Mouse (Mus musculus) stomach, embryonic 16.5 days (tissue): ENCODE results near the gene Barx2. TPM values are rescaled to one million over a fixed set of nuclear protein-coding genes. Genes with fewer than 3 reads are reported as not detected.
A peak's percentile ranks its signal among the peaks of the same experiment; 100 is the strongest.

Source experiments
- ATAC-seq: fragments of 200-750 bp; cut with Nextera tagmentation; 2 replicates; pipeline ENCODE4 v1.8.0; 2017; ENCODE audit warnings: moderate number of reproducible peaks, moderate TSS enrichment; ENCODE audit not compliant: insufficient read depth, low FRiP score
- H3K27ac ChIP-seq: fragments of 300-500 bp; sonication (generic); 2 replicates; pipeline ENCODE4 v1.5.1; 2014; ENCODE audit warnings: low read length
- H3K27me3 ChIP-seq: fragments of 300-500 bp; sonication (generic); 2 replicates; pipeline ENCODE4 v1.6.1; 2014; ENCODE audit warnings: low read length, control low read depth, mixed read lengths; ENCODE audit not compliant: control insufficient read depth, insufficient read depth
- H3K36me3 ChIP-seq: fragments of 300-500 bp; sonication (generic); 2 replicates; pipeline ENCODE4 v1.6.1; 2014; ENCODE audit warnings: low read length; ENCODE audit not compliant: control insufficient read depth, insufficient read depth
- H3K4me1 ChIP-seq: fragments of 300-500 bp; sonication (generic); 2 replicates; pipeline ENCODE4 v1.6.1; 2014; ENCODE audit warnings: low read length, control low read depth, mixed read lengths; ENCODE audit not compliant: control insufficient read depth, insufficient read depth
- H3K4me2 ChIP-seq: fragments of 300-500 bp; sonication (generic); 2 replicates; pipeline ENCODE4 v1.6.1; 2014; ENCODE audit warnings: low read depth, low read length, mixed read lengths
- H3K4me3 ChIP-seq: fragments of 300-500 bp; sonication (generic); replicated peaks from 2 replicates; pipeline ENCODE4 v1.5.1; 2014; ENCODE audit warnings: mild to moderate bottlenecking, low read length
- H3K9ac ChIP-seq: fragments of 300-500 bp; sonication (generic); 2 replicates; pipeline ENCODE4 v1.6.1; 2014; ENCODE audit warnings: low read length
- H3K9me3 ChIP-seq: fragments of 300-500 bp; sonication (generic); replicated peaks from 2 replicates; pipeline ENCODE4 v1.6.1; 2016; ENCODE audit warnings: low read length, control low read depth; ENCODE audit not compliant: control insufficient read depth
- WGBS: fragments of 180-500 bp; shearing (Covaris S2); extraction: QIAGEN DNeasy Blood & Tissue Kit; methylation state at CpG from one replicate; pipeline ENCODE4 v1.1.7; 2014; 5-methylcytosine and 5-hydroxymethylcytosine counted together
- polyA plus RNA-seq: library from polyadenylated mRNA; unstranded; fragments of >200 nt; fragmentation: Nextera tagmentation; extraction: Ambion mirVana; gene quantifications from 2 replicates; pipeline ENCODE4 v1.2.1, GENCODE M21; 2015

Gene Barx2
- polyA plus RNA-seq, 1 experiment from 2014 or later, result 1.4 TPM

DNA sequence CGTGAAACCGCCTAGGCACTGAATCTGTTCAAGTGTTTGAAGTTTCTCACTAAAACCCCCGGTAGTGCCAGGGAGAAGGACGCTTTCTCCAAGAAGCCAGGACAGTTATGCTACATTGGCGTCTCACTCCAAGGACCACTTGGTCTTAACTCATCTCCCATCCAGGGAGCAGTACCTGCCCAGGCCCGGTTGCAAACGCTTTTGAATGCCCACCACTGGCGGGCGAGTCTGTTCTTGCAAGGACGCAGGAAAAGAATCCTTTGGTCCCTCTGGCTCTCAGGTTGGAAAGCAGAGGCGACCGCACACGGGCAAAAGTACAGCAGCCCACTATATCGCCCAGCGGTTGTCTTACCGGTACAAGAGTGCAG lies 725 bp downstream of the Barx2 start:
- 5% methylated on average over 16 of the region's 16 CpGs for WGBS
- ATAC-seq, result no peak

DNA sequence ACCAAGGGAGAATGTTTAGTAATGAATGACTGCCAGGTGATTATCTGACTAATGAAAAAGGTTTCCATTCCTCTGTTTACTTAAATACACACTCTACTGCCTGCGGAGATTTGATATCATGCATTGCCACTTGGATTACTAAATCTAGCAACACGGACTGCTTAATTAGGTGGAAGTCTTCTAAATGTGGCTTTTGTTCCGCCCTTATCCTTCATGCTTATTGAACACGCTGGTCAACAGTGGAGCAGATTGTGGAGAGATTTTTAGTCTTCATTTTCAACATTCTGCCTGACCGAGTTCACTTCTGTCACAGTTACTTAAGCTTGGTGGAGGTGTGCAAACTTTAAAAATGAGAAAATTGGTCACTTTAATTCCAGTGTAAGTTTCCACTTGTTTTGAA lies 3.0 kb downstream of the Barx2 start:
- no peaks in the 10 kb centered on the region for H3K36me3 ChIP-seq
- H3K9ac ChIP-seq, result no peak overlapping the region
- ATAC-seq, result no peak
- H3K4me2 ChIP-seq, result no peak overlapping the region
- no peak overlapping the region for H3K4me3 ChIP-seq
- no peaks in the 10 kb centered on the region for H3K9me3 ChIP-seq
- WGBS, result 53% methylated on average over 5 of the region's 5 CpGs
- no peak overlapping the region for H3K27ac ChIP-seq
- peaks cover 8% of the 10 kb centered on the region; the same call in 1 of the 2 replicates for H3K4me1 ChIP-seq
- H3K27me3 ChIP-seq, result peaks cover 47% of the 10 kb centered on the region

More for the DNA sequence above, 725 bp downstream of the Barx2 start:
- Histone ChIP-seq H3K4me1 (peaks cover 8% of the 10 kb centered on the region; the same call in 1 of the 2 replicates), H3K36me3 (no peaks in the 10 kb centered on the region), H3K4me2 (peak overlapping the region; percentile 90), H3K9me3 (no peaks in the 10 kb centered on the region), H3K9ac (peak overlapping the region; percentile 64), H3K27ac (peak overlapping the region; percentile 5; the same call in 1 of the 2 replicates), H3K27me3 (peaks cover 64% of the 10 kb centered on the region), H3K4me3 (peak overlapping the region; percentile 59)

DNA sequence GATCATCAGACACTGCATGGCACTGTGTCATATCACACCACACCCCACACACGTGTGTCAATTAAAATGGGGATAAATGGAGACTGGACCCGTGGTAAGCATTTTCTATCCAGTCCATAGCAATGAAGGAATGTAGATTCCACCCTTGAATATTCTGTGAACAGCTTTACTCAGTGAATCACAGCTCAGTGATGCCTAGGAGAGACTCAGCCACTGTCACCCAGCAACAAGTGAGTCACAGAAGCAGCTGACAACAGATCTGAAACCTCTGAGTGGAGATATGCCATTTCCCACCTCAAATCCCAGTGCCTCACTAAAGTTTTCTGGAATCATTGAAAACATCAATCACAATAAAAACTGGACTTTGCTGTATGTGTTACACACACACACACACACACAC lies 11.5 kb downstream of the Barx2 start:
- no peak overlapping the region for H3K4me2 ChIP-seq
- no peak for ATAC-seq
- WGBS, result 72% methylated on average over 2 of the region's 2 CpGs

DNA sequence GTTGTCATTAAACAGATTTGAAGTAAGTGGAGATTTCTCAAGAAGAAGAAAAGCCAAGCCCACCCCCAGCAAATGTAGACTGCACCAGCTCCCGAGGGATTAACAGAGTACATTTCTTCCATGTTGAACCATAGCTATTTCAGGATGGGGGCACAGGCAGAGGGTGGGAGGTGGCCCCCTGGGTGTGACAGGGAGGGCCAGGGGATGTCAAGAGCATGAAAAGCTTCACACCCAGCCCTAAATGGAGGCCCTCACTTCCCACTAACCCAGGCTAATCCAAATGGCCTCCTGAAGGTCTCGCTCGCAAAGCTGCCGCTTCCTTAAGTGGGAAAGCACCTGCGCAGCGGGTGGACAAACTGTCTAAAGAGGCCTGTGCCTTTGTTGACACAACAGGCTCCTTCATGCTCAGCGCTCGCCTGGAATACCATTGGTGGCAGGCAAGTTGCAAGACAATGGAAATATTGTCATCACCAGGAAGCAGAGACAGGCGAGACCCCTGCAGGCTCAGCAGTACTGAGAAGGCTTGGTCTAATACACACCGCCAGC lies 18.4 kb downstream of the Barx2 start:
- no peaks in the 10 kb centered on the region for H3K27me3 ChIP-seq
- H3K4me2 ChIP-seq, result no peak overlapping the region
- no peaks in the 10 kb centered on the region for H3K4me1 ChIP-seq
- ATAC-seq, result no peak
- H3K36me3 ChIP-seq, result no peaks in the 10 kb centered on the region
- H3K27ac ChIP-seq, result no peak overlapping the region
- 53% methylated on average over 10 of the region's 10 CpGs for WGBS
- H3K4me3 ChIP-seq, result no peak overlapping the region
- no peak overlapping the region for H3K9ac ChIP-seq
- H3K9me3 ChIP-seq, result no peaks in the 10 kb centered on the region

More for the DNA sequence above, 11.5 kb downstream of the Barx2 start:
- Histone ChIP-seq H3K9ac (no peak overlapping the region), H3K4me1 (no peaks in the 10 kb centered on the region), H3K36me3 (no peaks in the 10 kb centered on the region), H3K27me3 (no peaks in the 10 kb centered on the region), H3K9me3 (no peaks in the 10 kb centered on the region), H3K4me3 (no peak overlapping the region), H3K27ac (no peak overlapping the region)

DNA sequence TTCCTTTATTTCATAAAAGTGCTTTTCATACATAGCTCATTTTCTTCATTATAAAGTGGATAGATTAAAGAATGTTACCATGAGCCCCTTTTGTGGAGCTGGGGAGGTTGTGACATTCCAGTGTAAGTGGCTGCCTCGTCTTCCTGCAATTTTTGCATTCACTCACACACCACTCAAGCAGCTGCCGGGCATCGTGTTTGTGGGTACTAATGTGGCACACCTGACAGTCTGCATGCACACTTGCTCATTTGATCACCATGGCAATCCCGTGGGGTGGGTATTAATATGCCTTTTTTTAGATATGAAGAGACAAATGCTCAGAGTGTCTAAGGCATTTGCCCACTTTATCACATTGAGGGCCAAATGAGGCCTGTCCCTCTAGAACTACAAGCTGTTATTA lies 24.9 kb downstream of the Barx2 start:
- Histone ChIP-seq H3K27ac (no peak overlapping the region), H3K4me3 (no peak overlapping the region), H3K4me2 (no peak overlapping the region), H3K9ac (no peak overlapping the region), H3K27me3 (no peaks in the 10 kb centered on the region), H3K36me3 (no peaks in the 10 kb centered on the region), H3K9me3 (no peaks in the 10 kb centered on the region), H3K4me1 (no peaks in the 10 kb centered on the region)
- WGBS, result 79% methylated on average over 4 of the region's 4 CpGs
- ATAC-seq, result no peak

DNA sequence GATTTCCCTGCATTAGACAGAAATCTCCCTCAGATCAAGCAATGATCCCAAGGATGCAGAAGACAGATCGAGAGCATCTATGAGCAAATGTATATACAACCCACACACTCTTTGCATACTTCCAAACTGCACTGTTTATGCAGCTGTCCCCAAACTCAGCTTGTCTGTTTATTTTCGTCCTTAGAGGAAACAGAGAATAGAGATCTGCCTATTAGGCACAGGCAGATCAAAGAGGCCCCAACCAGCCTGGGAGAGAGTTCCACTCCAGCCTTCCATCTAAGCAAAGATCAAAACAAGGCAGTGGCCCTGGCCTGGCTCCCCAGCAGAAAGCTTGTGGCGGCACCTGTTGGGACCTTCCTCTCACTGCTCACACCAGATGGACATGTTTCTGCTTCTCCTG lies 27.0 kb downstream of the Barx2 start:
- 32% methylated on average over 3 of the region's 3 CpGs for WGBS
- Histone ChIP-seq H3K4me3 (no peak overlapping the region), H3K27ac (no peak overlapping the region), H3K9me3 (no peaks in the 10 kb centered on the region), H3K27me3 (no peaks in the 10 kb centered on the region), H3K4me2 (no peak overlapping the region), H3K9ac (no peak overlapping the region), H3K4me1 (no peaks in the 10 kb centered on the region), H3K36me3 (no peaks in the 10 kb centered on the region)
- ATAC-seq, result no peak

DNA sequence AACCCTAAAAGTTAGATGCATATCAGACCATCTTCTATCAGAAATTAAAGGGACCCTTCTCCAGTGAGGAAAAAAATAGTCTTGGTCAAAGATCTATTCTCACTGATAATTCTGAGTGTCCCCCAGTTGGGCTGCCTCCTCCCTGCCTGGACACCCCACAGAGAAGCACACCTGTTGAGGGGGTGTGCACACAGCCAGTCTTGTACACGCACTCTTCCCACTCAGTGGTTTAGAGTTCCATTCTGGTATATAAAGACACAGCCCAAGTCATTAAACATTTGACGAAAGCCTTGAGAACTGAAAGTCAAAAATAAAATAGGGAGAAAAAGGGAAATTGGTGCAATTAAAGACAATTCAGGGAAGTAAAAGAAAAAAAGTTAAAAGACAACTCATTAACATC lies 30.9 kb downstream of the Barx2 start:
- ATAC-seq, result no peak
- Histone ChIP-seq H3K27me3 (no peaks in the 10 kb centered on the region), H3K4me1 (no peaks in the 10 kb centered on the region), H3K4me3 (no peak overlapping the region), H3K36me3 (no peaks in the 10 kb centered on the region), H3K9me3 (no peaks in the 10 kb centered on the region), H3K9ac (no peak overlapping the region), H3K27ac (peak overlapping the region; percentile 7; the same call in 1 of the 2 replicates), H3K4me2 (no peak overlapping the region)
- WGBS, result 81% methylated on average over 2 of the region's 2 CpGs

DNA sequence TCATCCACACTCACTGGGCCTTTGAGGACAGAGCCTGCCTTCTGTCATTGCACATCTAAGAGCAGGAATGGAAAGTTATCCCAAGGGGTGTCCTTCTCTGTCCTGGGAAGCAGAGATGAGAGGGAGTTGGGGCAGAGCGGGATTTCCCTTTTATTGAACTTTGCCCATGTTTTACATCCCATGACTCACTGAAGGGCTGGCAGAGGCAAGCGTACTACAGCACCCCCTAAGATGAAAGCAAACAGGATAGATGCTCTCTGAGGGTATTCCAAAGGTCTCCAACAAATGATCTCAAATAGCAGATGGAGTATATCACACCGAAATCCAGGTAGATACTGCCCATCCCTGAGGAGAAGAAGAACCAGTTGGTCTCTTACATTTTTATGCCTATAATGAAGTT lies 37.7 kb downstream of the Barx2 start:
- H3K4me1 ChIP-seq, result no peaks in the 10 kb centered on the region
- H3K27ac ChIP-seq, result no peak overlapping the region
- no peak overlapping the region for H3K4me2 ChIP-seq
- no peaks in the 10 kb centered on the region for H3K27me3 ChIP-seq
- no peaks in the 10 kb centered on the region for H3K36me3 ChIP-seq
- 84% methylated on average over 3 of the region's 3 CpGs for WGBS
- no peak overlapping the region for H3K4me3 ChIP-seq
- H3K9ac ChIP-seq, result no peak overlapping the region
- no peak for ATAC-seq
- H3K9me3 ChIP-seq, result no peaks in the 10 kb centered on the region

DNA sequence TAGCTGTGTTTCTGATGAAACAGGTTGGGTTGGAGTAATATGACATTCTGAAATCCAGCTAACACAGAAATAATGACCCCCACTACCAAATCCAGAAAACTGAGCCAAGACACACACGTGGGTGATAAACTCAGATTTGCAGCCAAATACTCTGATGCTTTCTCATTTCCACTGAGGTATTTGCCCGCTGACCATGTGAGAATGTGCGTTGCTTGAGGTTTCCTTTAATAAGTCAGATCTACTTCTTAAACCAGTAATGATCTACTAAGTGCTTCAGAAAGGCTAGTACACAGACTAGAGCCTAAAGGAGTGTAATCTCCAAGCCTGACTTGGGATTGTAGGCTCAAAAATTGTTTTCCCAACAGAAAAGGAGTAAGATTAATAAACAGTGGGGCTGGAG lies 39.0 kb downstream of the Barx2 start:
- H3K4me3 ChIP-seq, result no peak overlapping the region

More for the DNA sequence above, 39.0 kb downstream of the Barx2 start:
- 86% methylated on average over 3 of the region's 3 CpGs for WGBS
- ATAC-seq, result no peak
- Histone ChIP-seq H3K27ac (no peak overlapping the region), H3K9me3 (no peaks in the 10 kb centered on the region), H3K4me2 (no peak overlapping the region), H3K27me3 (no peaks in the 10 kb centered on the region), H3K36me3 (no peaks in the 10 kb centered on the region), H3K9ac (no peak overlapping the region), H3K4me1 (no peaks in the 10 kb centered on the region)
